Mouse (Mus musculus) testis, adult 2 months (tissue): ENCODE measurements around the gene Tpx2. TPM values are rescaled to one million over a fixed set of nuclear protein-coding genes. Genes with fewer than 3 reads are reported as not detected.

Experiments
- H3K27ac ChIP-seq: fragments of 200-500 bp; 2 replicates; pipeline ENCODE4 v1.5.1; 2012; ENCODE audit warnings: low read depth, low read length; ENCODE audit not compliant: control insufficient read depth, insufficient read depth
- H3K27me3 ChIP-seq: fragments of 200-500 bp; 2 replicates; pipeline ENCODE4 v1.6.1; 2012; ENCODE audit warnings: mild to moderate bottlenecking, low read length, moderate library complexity; ENCODE audit not compliant: control insufficient read depth, insufficient read depth
- H3K36me3 ChIP-seq: fragments of 200-500 bp; 2 replicates; pipeline ENCODE4 v1.6.1; 2012; ENCODE audit warnings: mild to moderate bottlenecking, low read length; ENCODE audit not compliant: control insufficient read depth, insufficient read depth
- H3K4me1 ChIP-seq: fragments of 200-500 bp; 2 replicates; pipeline ENCODE4 v1.6.1; 2012; ENCODE audit warnings: low read length; ENCODE audit not compliant: control insufficient read depth, insufficient read depth
- H3K4me3 ChIP-seq: fragments of 200-500 bp; 2 replicates; pipeline ENCODE4 v1.5.1; 2012; ENCODE audit warnings: low read depth, mild to moderate bottlenecking, low read length, moderate library complexity, mixed read lengths; ENCODE audit not compliant: control insufficient read depth
- CTCF ChIP-seq: fragments of 200-500 bp; IDR thresholded peaks from 2 replicates; pipeline ENCODE4 v1.5.1; 2012; ENCODE audit warnings: low read depth, mild to moderate bottlenecking, inconsistent platforms, low read length, moderate library complexity; ENCODE audit not compliant: control insufficient read depth, insufficient read depth, insufficient replicate concordance
- POLR2A ChIP-seq: fragments of 200-500 bp; IDR thresholded peaks from 2 replicates; pipeline ENCODE4 v1.6.1; 2012; ENCODE audit warnings: low read depth, mild to moderate bottlenecking, inconsistent platforms, low read length, moderate library complexity; ENCODE audit not compliant: control insufficient read depth
- polyA plus RNA-seq: library from polyadenylated mRNA; depleted of rRNA; stranded (reverse); fragments of >200 nt; gene quantifications from 2 replicates; pipeline ENCODE4 v1.2.3, GENCODE M21; 2012

Tpx2 gene
- polyA plus RNA-seq, 1 experiment, result 9.0 TPM

DNA sequence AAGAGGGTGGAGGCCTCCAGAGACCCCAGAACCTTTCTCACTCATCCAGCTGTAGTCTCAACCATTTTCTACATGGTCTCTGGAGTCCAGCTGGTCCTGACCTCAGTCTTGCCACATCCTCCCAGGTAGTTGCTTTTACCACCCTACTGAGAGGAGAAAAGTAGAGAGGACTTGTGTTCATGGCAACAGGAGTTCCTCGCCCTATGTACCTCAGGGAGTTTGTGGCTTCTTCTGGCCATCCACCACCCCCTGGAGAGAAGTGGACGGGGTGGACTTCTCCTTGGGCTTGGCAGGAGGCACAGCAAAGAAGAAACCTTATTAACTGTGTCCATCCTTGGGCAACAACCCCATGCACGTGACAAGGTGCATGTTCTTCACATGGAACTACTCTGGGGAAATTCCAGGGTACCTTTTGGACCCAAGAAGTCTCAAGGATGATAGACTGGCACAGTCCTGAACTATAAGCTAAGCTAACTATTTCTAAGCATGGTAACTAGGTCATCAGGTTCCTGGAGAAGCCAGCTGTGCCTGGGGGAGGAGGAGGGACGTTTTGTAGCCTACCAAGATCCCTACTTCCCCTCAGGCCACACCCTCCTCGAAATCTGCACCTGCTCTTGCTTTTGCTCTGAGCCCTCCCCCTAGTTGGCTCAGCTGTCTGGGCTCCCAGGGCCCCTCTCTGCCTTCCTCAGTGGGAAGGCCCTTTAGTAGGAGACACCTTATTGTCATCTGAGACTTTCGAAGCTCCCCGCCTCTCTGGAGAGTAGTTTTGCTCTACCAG lies 31.7 kb upstream of the Tpx2 start:
- Histone ChIP-seq H3K27ac (no peak overlapping the region), H3K4me3 (no peak overlapping the region), H3K4me1 (peaks cover 13% of the 10 kb centered on the region), H3K27me3 (no peaks in the 10 kb centered on the region), H3K36me3 (no peaks in the 10 kb centered on the region; the same call in none of the 2 replicates)
- no peak for TF ChIP-seq CTCF
- TF ChIP-seq POLR2A, result no peak

DNA sequence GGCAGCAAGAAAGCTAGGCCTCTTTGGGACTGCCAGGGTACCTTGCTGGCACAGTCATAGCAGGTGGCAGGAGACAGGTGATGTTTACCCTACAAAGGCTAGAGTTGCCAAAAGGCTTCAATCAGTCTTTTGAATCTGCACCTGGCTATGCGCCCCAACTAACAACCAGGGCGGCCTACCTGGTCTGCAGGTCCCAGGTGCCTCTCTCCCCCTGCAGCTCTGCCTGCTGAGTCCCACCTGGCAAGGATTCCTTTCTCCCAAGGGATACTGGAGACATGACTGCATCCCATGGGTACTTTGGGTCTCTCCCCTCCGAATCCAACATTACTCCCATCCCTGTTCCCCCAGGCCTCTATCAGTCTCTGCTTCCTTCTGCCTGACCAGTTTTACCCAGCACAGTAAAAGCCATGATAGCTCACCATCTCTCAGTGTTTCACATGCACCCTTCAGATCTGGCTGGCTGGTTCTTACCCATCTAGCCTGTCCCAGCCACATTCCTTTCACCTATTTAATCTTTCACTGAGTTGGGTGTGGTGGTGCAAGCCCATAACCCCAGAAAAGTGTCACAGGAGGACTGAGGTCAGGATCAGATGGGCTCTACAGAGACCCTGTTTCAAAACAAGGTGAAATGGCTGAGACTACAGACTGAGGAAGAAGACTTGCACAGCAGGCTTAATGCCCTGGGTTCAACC lies 31.0 kb upstream of the Tpx2 start:
- Histone ChIP-seq H3K4me3 (no peak overlapping the region), H3K27me3 (no peaks in the 10 kb centered on the region), H3K4me1 (peaks cover 16% of the 10 kb centered on the region), H3K27ac (no peak overlapping the region), H3K36me3 (peaks cover 2% of the 10 kb centered on the region)
- TF ChIP-seq POLR2A, result no peak
- TF ChIP-seq CTCF, result no peak

- Histone ChIP-seq H3K36me3 (peaks cover 2% of the 10 kb centered on the region), H3K27ac (no peak overlapping the region), H3K27me3 (no peaks in the 10 kb centered on the region), H3K4me1 (peaks cover 16% of the 10 kb centered on the region), H3K4me3 (peak overlapping the region; percentile 61)
- TF ChIP-seq CTCF (no peak), POLR2A (no peak)
These were observed 30.0 kb upstream of the Tpx2 start for GRCm38 (mm10) chr2:152817596-152818291.

DNA sequence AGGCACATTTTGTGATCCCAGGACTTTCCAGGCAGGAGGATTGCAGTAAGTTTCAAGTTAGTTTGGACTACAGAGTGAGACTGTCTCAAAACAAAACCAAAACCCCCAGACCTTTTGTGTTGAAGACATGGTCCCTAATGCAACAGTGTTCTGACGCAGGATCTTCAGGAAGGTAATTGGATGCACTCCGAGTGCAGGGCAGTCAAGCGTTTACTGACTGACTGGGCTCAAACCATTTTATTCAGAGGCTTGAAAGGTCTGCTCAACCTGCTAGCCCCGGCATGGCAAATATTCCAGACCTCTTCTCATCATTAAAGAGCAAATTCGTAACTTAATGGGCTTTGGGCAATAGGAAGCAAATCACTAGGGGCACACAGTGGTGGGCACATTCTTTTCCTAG lies 29.1 kb upstream of the Tpx2 start:
- TF ChIP-seq CTCF (no peak), POLR2A (no peak)
- peaks cover 2% of the 10 kb centered on the region for H3K36me3 ChIP-seq
- no peak overlapping the region for H3K4me3 ChIP-seq
- H3K27me3 ChIP-seq, result no peaks in the 10 kb centered on the region
- H3K4me1 ChIP-seq, result peaks cover 16% of the 10 kb centered on the region
- H3K27ac ChIP-seq, result no peak overlapping the region

DNA sequence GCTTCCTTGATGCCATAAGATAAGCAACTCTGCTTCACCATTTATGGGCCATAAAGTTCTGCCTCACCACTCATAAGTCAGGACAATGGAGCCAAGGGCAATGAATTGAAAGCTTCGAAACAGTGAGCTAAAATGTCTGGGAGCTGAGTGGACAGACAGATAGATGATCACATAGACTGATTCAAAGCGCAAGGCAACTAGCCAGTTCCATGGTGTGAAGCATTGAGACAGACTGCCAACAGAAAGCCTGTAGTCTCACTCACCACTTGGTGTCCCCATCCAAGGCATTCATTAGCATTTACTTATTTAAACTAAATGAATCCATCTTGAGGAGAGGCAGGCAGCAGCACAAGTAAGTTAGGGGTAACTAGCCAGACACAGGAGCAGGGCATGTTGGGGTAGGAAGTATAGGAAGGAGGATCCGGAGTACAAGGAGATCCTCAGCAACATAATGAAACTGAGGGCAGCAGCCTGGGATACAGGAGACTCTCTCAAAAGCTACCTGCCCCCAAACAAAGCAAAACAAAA lies 28.6 kb upstream of the Tpx2 start:
- Histone ChIP-seq H3K27ac (peak overlapping the region; percentile 47; the same call in 1 of the 2 replicates), H3K27me3 (no peaks in the 10 kb centered on the region), H3K4me1 (peaks cover 16% of the 10 kb centered on the region), H3K4me3 (no peak overlapping the region), H3K36me3 (peaks cover 2% of the 10 kb centered on the region)
- TF ChIP-seq POLR2A (no peak), CTCF (no peak)

DNA sequence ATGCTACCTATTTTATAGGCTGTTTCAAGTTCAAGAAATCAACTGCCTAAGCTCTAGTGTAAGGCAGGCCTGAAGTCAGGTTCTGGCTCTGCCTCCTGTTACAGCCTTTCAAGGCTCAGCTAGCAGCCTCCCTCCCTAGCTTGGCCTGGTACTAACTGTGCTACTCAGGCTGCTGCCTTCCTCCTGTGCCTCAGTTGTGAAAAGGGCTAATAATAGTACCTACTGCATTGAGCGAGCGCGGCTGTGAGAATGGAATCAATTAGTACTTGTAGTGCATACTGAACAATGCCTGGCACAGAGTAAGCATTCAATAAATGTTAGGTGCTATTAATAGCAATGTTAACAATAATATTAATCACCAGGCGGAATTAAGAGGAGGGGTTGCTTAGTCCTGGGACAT lies 27.8 kb upstream of the Tpx2 start:
- H3K4me3 ChIP-seq, result peak overlapping the region; percentile 30
- H3K27ac ChIP-seq, result peak overlapping the region; percentile 47
- no peaks in the 10 kb centered on the region for H3K27me3 ChIP-seq
- TF ChIP-seq POLR2A (no peak), CTCF (no peak)
- peaks cover 2% of the 10 kb centered on the region for H3K36me3 ChIP-seq
- H3K4me1 ChIP-seq, result peaks cover 16% of the 10 kb centered on the region

DNA sequence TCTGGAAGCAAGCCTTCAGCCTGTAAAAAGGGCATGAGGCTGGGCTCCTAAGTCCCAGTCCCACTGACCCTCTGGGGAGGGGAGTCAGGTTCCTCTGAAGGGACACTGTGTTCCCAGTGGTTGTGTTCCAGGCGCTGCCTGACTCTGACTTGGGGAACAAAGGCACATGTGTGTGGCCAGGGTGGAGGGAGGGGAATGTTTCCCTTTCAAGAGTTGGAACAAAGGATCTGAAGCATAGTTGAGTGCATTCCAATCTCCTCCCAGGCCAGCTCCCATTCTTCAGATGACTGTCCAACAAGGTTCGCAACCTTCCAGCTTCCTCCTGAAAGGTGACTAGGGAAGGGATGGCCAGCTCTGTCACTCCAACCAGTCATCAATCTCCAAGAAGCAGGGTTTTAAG lies 27.4 kb upstream of the Tpx2 start:
- Histone ChIP-seq H3K27ac (peak overlapping the region; percentile 72), H3K4me3 (no peak overlapping the region), H3K27me3 (no peaks in the 10 kb centered on the region), H3K36me3 (peaks cover 2% of the 10 kb centered on the region), H3K4me1 (peaks cover 19% of the 10 kb centered on the region)
- TF ChIP-seq CTCF (no peak), POLR2A (no peak)
